Mouse (Mus musculus) midbrain, embryonic 13.5 days (tissue): Measurements from ENCODE around the gene Ttc41. TPM values are rescaled to one million over a fixed set of nuclear protein-coding genes. Genes with fewer than 3 reads are reported as not detected.
"Not testable (repeated sequence)": the region's sequence is repeated elsewhere in the genome, so short reads cannot be mapped to it uniquely, and the experiment has no call there.

Experiments
- ATAC-seq: fragments of 200-750 bp; cut with Nextera tagmentation; 2 replicates; pipeline ENCODE4 v1.8.0; 2017; ENCODE audit warnings: mild to moderate bottlenecking, moderate TSS enrichment, moderate library complexity
- H3K27ac ChIP-seq: fragments of 300-500 bp; sonication (generic); 2 replicates; pipeline ENCODE4 v1.5.1; 2015; ENCODE audit warnings: inconsistent platforms, mild to moderate bottlenecking, moderate library complexity
- H3K27me3 ChIP-seq: fragments of 300-500 bp; sonication (generic); 2 replicates; pipeline ENCODE4 v1.6.1; 2015; ENCODE audit warnings: mild to moderate bottlenecking, inconsistent platforms
- H3K36me3 ChIP-seq: fragments of 300-500 bp; sonication (generic); 2 replicates; pipeline ENCODE4 v1.6.1; 2015; ENCODE audit warnings: mild to moderate bottlenecking, inconsistent platforms
- H3K4me1 ChIP-seq: fragments of 300-500 bp; sonication (generic); replicated peaks from 2 replicates; pipeline ENCODE4 v1.6.1; 2015; ENCODE audit warnings: inconsistent platforms
- H3K4me2 ChIP-seq: fragments of 300-500 bp; sonication (generic); replicated peaks from 2 replicates; pipeline ENCODE4 v1.6.1; 2015; ENCODE audit warnings: moderate library complexity, mild to moderate bottlenecking, inconsistent platforms
- H3K4me3 ChIP-seq: fragments of 300-500 bp; sonication (generic); replicated peaks from 2 replicates; pipeline ENCODE4 v1.5.1; 2015; ENCODE audit warnings: mild to moderate bottlenecking, inconsistent platforms
- H3K9ac ChIP-seq: fragments of 300-500 bp; sonication (generic); replicated peaks from 2 replicates; pipeline ENCODE4 v1.6.1; 2015; ENCODE audit warnings: mild to moderate bottlenecking, inconsistent platforms
- H3K9me3 ChIP-seq: fragments of 300-500 bp; sonication (generic); 2 replicates; pipeline ENCODE4 v1.6.1; 2016; ENCODE audit warnings: mild to moderate bottlenecking, inconsistent platforms
- WGBS: fragments of 180-500 bp; shearing (Covaris S2); methylation state at CpG from one replicate; pipeline ENCODE4 v1.1.7; 2015; 5-methylcytosine and 5-hydroxymethylcytosine counted together
- polyA plus RNA-seq: library from polyadenylated mRNA; unstranded; fragments of >200 nt; fragmentation: Nextera tagmentation; extraction: Ambion mirVana; gene quantifications from 2 replicates; pipeline ENCODE4 v1.2.1, GENCODE M21; 2015

Gene Ttc41
- polyA plus RNA-seq, result 2.4 and 3.5 TPM in 2 replicates

- peak within 1 kb of the TSS; percentile 96 for H3K4me2 ChIP-seq
- H3K27ac ChIP-seq, result peak within 1 kb of the TSS; percentile 93
- under 1% methylated on average over 51 of the region's 51 CpGs for WGBS
- peaks cover 48% of the 10 kb centered on the region for H3K4me1 ChIP-seq
- H3K4me3 ChIP-seq, result peak within 1 kb of the TSS; percentile 93
- H3K9ac ChIP-seq, result peak within 1 kb of the TSS; percentile 90
- no peaks in the 10 kb centered on the region for H3K9me3 ChIP-seq
- peak; percentile 99 for ATAC-seq
- H3K36me3 ChIP-seq, result peaks cover 30% of the 10 kb centered on the region
- no peaks in the 10 kb centered on the region for H3K27me3 ChIP-seq
Observed at GRCm38 (mm10) chr10:86705318-86705921, at the start of gene Ttc41, which contains the start of gene Hsp90b1. TSS of gene Ttc41 (plus strand) at chr10:86705811. TSS of gene Hsp90b1 (minus strand) at chr10:86705509.

GRCm38 (mm10) chr10:86670550-86670949, 35.1 kb upstream of the Ttc41 start:
- not testable (repeated sequence) for H3K4me3 ChIP-seq, ATAC-seq, H3K4me1 ChIP-seq, H3K36me3 ChIP-seq, H3K27me3 ChIP-seq, H3K9ac ChIP-seq, H3K27ac ChIP-seq, H3K9me3 ChIP-seq, H3K4me2 ChIP-seq
- WGBS, result 86% methylated on average over 4 of the region's 4 CpGs

GRCm38 (mm10) chr10:86684797-86685178, 20.8 kb upstream of the Ttc41 start:
- Histone ChIP-seq H3K4me3 (peak overlapping the region; percentile 76), H3K4me2 (peak overlapping the region; percentile 77), H3K9ac (0 out of 2 replicates have a peak overlapping the region, but pooled peaks have one; percentile 23), H3K27ac (peak overlapping the region; percentile 51; the same call in 1 of the 2 replicates)
- not testable (repeated sequence) for H3K9me3 ChIP-seq, H3K36me3 ChIP-seq, H3K27me3 ChIP-seq, H3K4me1 ChIP-seq
- ATAC-seq, result peak; percentile 70
- whole genome bisulfite sequencing, result 36% methylated on average over 2 of the region's 2 CpGs

GRCm38 (mm10) chr10:86685179-86686016, 20.2 kb upstream of the Ttc41 start:
- Histone ChIP-seq H3K9ac (peak overlapping the region; percentile 88), H3K4me3 (peak overlapping the region; percentile 76), H3K27ac (peak overlapping the region; percentile 80), H3K4me2 (peak overlapping the region; percentile 77)
- ATAC-seq, result peak; percentile 94
- not testable (repeated sequence) for H3K36me3 ChIP-seq, H3K27me3 ChIP-seq, H3K9me3 ChIP-seq, H3K4me1 ChIP-seq
- under 1% methylated on average over 48 of the region's 53 CpGs for WGBS

- WGBS, result 23% methylated on average over 9 of the region's 9 CpGs
- H3K36me3 ChIP-seq, result peaks cover 11% of the 10 kb centered on the region
- H3K4me1 ChIP-seq, H3K9me3 ChIP-seq, ATAC-seq, H3K27me3 ChIP-seq, H3K27ac ChIP-seq: not testable (repeated sequence)
- peak overlapping the region; percentile 77 for H3K4me2 ChIP-seq
- peak overlapping the region; percentile 88 for H3K9ac ChIP-seq
- H3K4me3 ChIP-seq, result peak overlapping the region; percentile 76
Observed at GRCm38 (mm10) chr10:86686017-86686360, 19.6 kb upstream of the Ttc41 start.

GRCm38 (mm10) chr10:86700251-86700650, 5.4 kb upstream of the Ttc41 start:
- Histone ChIP-seq H3K4me2 (no peak overlapping the region), H3K36me3 (peaks cover 67% of the 10 kb centered on the region), H3K4me1 (peaks cover 55% of the 10 kb centered on the region), H3K9me3 (no peaks in the 10 kb centered on the region), H3K4me3 (no peak overlapping the region), H3K9ac (peak overlapping the region; percentile 42), H3K27ac (no peak overlapping the region), H3K27me3 (no peaks in the 10 kb centered on the region)
- 79% methylated on average over 3 of the region's 3 CpGs for WGBS
- no peak for ATAC-seq

- H3K4me2 ChIP-seq, result no peak overlapping the region
- ATAC-seq, result no peak
- no peak overlapping the region for H3K4me3 ChIP-seq
- H3K4me1 ChIP-seq, result peaks cover 55% of the 10 kb centered on the region
- H3K9me3 ChIP-seq, result no peaks in the 10 kb centered on the region
- no peak overlapping the region for H3K27ac ChIP-seq
- 71% methylated on average over 3 of the region's 3 CpGs for WGBS
- peak overlapping the region; percentile 42; the same call in 1 of the 2 replicates for H3K9ac ChIP-seq
- peaks cover 60% of the 10 kb centered on the region for H3K36me3 ChIP-seq
- no peaks in the 10 kb centered on the region for H3K27me3 ChIP-seq
Observed at GRCm38 (mm10) chr10:86700973-86701372, 4.6 kb upstream of the Ttc41 start.

- H3K36me3 ChIP-seq, result peaks cover 57% of the 10 kb centered on the region
- no peak overlapping the region for H3K9ac ChIP-seq
- peak overlapping the region; percentile 96; the same call in 1 of the 2 replicates for H3K4me2 ChIP-seq
- H3K4me1 ChIP-seq, result peaks cover 62% of the 10 kb centered on the region
- H3K27me3 ChIP-seq, result no peaks in the 10 kb centered on the region
- no peak for ATAC-seq
- H3K9me3 ChIP-seq, result no peaks in the 10 kb centered on the region
- H3K4me3 ChIP-seq, result no peak overlapping the region; the same call in 1 of the 2 replicates
- WGBS, result 48% methylated on average over 4 of the region's 4 CpGs
- no peak overlapping the region for H3K27ac ChIP-seq
Observed at GRCm38 (mm10) chr10:86702312-86702920, 3.2 kb upstream of the Ttc41 start.

- H3K27me3 ChIP-seq, result no peaks in the 10 kb centered on the region
- H3K36me3 ChIP-seq, result peaks cover 47% of the 10 kb centered on the region
- no peaks in the 10 kb centered on the region for H3K9me3 ChIP-seq
- H3K4me3 ChIP-seq, result peak overlapping the region; percentile 93
- H3K9ac ChIP-seq, result peak overlapping the region; percentile 90
- ATAC-seq, result no peak
- peak overlapping the region; percentile 96 for H3K4me2 ChIP-seq
- 76% methylated on average over 4 of the region's 4 CpGs for WGBS
- H3K27ac ChIP-seq, result no peak overlapping the region
- peaks cover 62% of the 10 kb centered on the region for H3K4me1 ChIP-seq
Observed at GRCm38 (mm10) chr10:86703375-86703774, 2.2 kb upstream of the Ttc41 start.

- 7% methylated on average over 8 of the region's 8 CpGs for WGBS
- H3K27ac ChIP-seq, result no peak overlapping the region
- H3K4me3 ChIP-seq, result peak overlapping the region; percentile 93
- peak overlapping the region; percentile 90 for H3K9ac ChIP-seq
- no peak for ATAC-seq
- peak overlapping the region; percentile 96 for H3K4me2 ChIP-seq
- peaks cover 60% of the 10 kb centered on the region for H3K4me1 ChIP-seq
- peaks cover 42% of the 10 kb centered on the region for H3K36me3 ChIP-seq
- no peaks in the 10 kb centered on the region for H3K9me3 ChIP-seq
- H3K27me3 ChIP-seq, result no peaks in the 10 kb centered on the region
Observed at GRCm38 (mm10) chr10:86704141-86704540, 1.5 kb upstream of the Ttc41 start.

GRCm38 (mm10) chr10:86704589-86705191, 921 bp upstream of the Ttc41 start:
- H3K4me2 ChIP-seq, result peak overlapping the region; percentile 96
- H3K9ac ChIP-seq, result peak overlapping the region; percentile 90
- no peaks in the 10 kb centered on the region for H3K27me3 ChIP-seq
- peaks cover 36% of the 10 kb centered on the region for H3K36me3 ChIP-seq
- H3K4me3 ChIP-seq, result peak overlapping the region; percentile 93
- H3K9me3 ChIP-seq, result no peaks in the 10 kb centered on the region
- H3K4me1 ChIP-seq, result peaks cover 55% of the 10 kb centered on the region
- under 1% methylated on average over 33 of the region's 33 CpGs for WGBS
- H3K27ac ChIP-seq, result peak overlapping the region; percentile 88
- no peak for ATAC-seq
